Mouse (Mus musculus) midbrain, embryonic 16.5 days (tissue): Measurements from ENCODE around the gene Zfand3. TPM values are rescaled to one million over a fixed set of nuclear protein-coding genes. Genes with fewer than 3 reads are reported as not detected.

Experiments used
- ATAC-seq: fragments of 200-750 bp; cut with Nextera tagmentation; 2 replicates; pipeline ENCODE4 v1.8.0; 2017; ENCODE audit warnings: moderate TSS enrichment
- H3K27ac ChIP-seq: fragments of 300-500 bp; sonication (generic); 2 replicates; pipeline ENCODE4 v1.5.1; 2014; ENCODE audit warnings: mild to moderate bottlenecking, low read length, mixed read lengths
- H3K27me3 ChIP-seq: fragments of 300-500 bp; sonication (generic); 2 replicates; pipeline ENCODE4 v1.6.1; 2014; ENCODE audit warnings: low read depth, low read length, mixed read lengths; ENCODE audit not compliant: control insufficient read depth, insufficient read depth
- H3K36me3 ChIP-seq: fragments of 300-500 bp; sonication (generic); 2 replicates; pipeline ENCODE4 v1.6.1; 2014; ENCODE audit warnings: mild to moderate bottlenecking, low read length, moderate library complexity, mixed read lengths; ENCODE audit not compliant: control insufficient read depth, insufficient read depth
- H3K4me1 ChIP-seq: fragments of 300-500 bp; sonication (generic); 2 replicates; pipeline ENCODE4 v1.6.1; 2014; ENCODE audit warnings: mild to moderate bottlenecking, low read length, mixed read lengths; ENCODE audit not compliant: control insufficient read depth, insufficient read depth
- H3K4me2 ChIP-seq: fragments of 300-500 bp; sonication (generic); 2 replicates; pipeline ENCODE4 v1.6.1; 2014; ENCODE audit warnings: mild to moderate bottlenecking, low read length, mixed read lengths
- H3K4me3 ChIP-seq: fragments of 300-500 bp; sonication (generic); 2 replicates; pipeline ENCODE4 v1.5.1; 2014; ENCODE audit warnings: low read depth, mild to moderate bottlenecking, low read length, moderate library complexity, mixed read lengths
- H3K9ac ChIP-seq: fragments of 300-500 bp; sonication (generic); 2 replicates; pipeline ENCODE4 v1.6.1; 2014; ENCODE audit warnings: low read depth, low read length, mixed read lengths
- H3K9me3 ChIP-seq: fragments of 300-500 bp; sonication (generic); replicated peaks from 2 replicates; pipeline ENCODE4 v1.6.1; 2014; ENCODE audit warnings: mild to moderate bottlenecking, low read length, mixed read lengths; ENCODE audit not compliant: control insufficient read depth, poor library complexity, severe bottlenecking
- WGBS: fragments of 180-500 bp; shearing (Covaris S2); extraction: QIAGEN DNeasy Blood & Tissue Kit; methylation state at CpG from one replicate; pipeline ENCODE4 v1.1.7; 2014; 5-methylcytosine and 5-hydroxymethylcytosine counted together
- polyA plus RNA-seq: library from polyadenylated mRNA; unstranded; fragments of >200 nt; fragmentation: Nextera tagmentation; extraction: Ambion mirVana; gene quantifications from 2 replicates; pipeline ENCODE4 v1.2.1, GENCODE M21; 2015

Gene Zfand3
- polyA plus RNA-seq, 1 experiment from 2014 or later, result 48.7 TPM

- Histone ChIP-seq H3K4me2 (no peak overlapping the region), H3K4me1 (peaks cover 32% of the 10 kb centered on the region), H3K27me3 (no peaks in the 10 kb centered on the region), H3K4me3 (no peak overlapping the region), H3K9ac (no peak overlapping the region), H3K9me3 (no peaks in the 10 kb centered on the region), H3K36me3 (no peaks in the 10 kb centered on the region), H3K27ac (no peak overlapping the region)
- no peak for ATAC-seq
- 89% methylated on average over 7 of the region's 7 CpGs for WGBS
Observed at GRCm38 (mm10) chr17:30243540-30243939, 239.0 kb downstream of the Zfand3 start.

DNA sequence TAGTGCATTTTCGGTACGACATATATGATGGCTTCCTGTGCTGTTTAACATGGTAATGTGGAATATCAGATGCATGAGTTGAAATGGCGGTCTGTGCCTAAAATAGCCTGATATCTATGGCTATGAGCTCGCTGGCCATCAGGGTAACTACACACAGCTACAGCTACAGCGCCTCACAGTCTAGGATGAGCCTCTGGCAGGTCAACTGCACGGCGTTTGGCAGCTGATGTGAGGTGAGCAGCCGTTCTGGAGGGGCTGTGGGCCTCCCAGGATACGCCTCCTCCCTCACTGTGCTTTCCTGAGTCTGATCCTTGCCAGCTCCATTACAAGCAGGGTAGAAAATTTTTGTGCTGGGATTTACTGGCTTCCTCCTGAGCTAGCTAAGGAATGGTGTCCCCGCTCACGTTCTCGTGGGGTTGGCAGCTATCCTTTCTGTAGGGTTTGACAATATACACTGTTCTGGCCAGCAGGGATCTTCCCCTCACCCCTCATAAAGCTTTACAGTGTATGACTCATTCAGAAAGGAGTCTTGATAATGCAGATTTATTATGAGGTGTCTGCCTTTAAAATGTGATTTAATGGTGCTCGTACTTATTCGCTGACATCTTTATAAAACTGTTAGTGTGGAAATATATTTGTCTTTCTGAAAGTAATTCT is 240.2 kb downstream of the Zfand3 start:
- 51% methylated on average over 14 of the region's 14 CpGs for WGBS
- no peak overlapping the region for H3K4me2 ChIP-seq
- peaks cover 32% of the 10 kb centered on the region for H3K4me1 ChIP-seq
- no peaks in the 10 kb centered on the region for H3K36me3 ChIP-seq
- no peak; the same call in 1 of the 2 replicates for ATAC-seq
- H3K4me3 ChIP-seq, result no peak overlapping the region
- no peak overlapping the region for H3K9ac ChIP-seq
- no peaks in the 10 kb centered on the region for H3K9me3 ChIP-seq
- peak overlapping the region; percentile 5; the same call in 1 of the 2 replicates for H3K27ac ChIP-seq
- H3K27me3 ChIP-seq, result no peaks in the 10 kb centered on the region

GRCm38 (mm10) chr17:30245308-30245706 is 240.8 kb downstream of the Zfand3 start:
- no peak overlapping the region for H3K4me2 ChIP-seq
- peaks cover 36% of the 10 kb centered on the region for H3K4me1 ChIP-seq
- H3K9me3 ChIP-seq, result no peaks in the 10 kb centered on the region
- H3K36me3 ChIP-seq, result no peaks in the 10 kb centered on the region
- H3K27me3 ChIP-seq, result no peaks in the 10 kb centered on the region
- no peak overlapping the region for H3K27ac ChIP-seq
- 68% methylated on average over 10 of the region's 10 CpGs for WGBS
- H3K4me3 ChIP-seq, result no peak overlapping the region
- no peak overlapping the region for H3K9ac ChIP-seq
- ATAC-seq, result no peak

DNA sequence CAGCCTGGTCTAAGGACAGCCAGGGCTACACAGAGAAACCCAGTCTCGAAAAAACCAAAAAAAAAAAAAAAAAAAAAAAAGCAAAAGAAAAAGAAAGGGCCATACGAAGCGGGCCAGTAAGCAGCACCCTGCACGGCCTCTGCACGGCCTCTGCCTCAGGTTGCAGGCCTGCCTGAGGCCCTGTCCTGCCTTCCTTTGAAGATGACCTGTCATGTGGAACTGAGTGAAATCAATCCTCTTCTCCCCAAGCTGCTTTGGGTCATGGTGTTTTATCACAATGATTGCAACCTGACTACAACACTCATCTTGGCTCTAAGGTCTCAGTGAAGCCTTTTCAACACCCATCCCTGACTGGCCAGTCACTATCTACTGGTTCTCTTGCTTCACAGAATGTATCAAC is 248.5 kb downstream of the Zfand3 start:
- ATAC-seq, result no peak
- Histone ChIP-seq H3K4me2 (no peak overlapping the region), H3K27me3 (no peaks in the 10 kb centered on the region), H3K36me3 (no peaks in the 10 kb centered on the region), H3K4me3 (no peak overlapping the region), H3K4me1 (peaks cover 31% of the 10 kb centered on the region), H3K9me3 (no peaks in the 10 kb centered on the region), H3K27ac (no peak overlapping the region), H3K9ac (no peak overlapping the region)
- 44% methylated on average over 5 of the region's 5 CpGs for WGBS

GRCm38 (mm10) chr17:30253924-30254323 is 249.4 kb downstream of the Zfand3 start:
- Histone ChIP-seq H3K9ac (0 out of 2 replicates have a peak overlapping the region, but pooled peaks have one; percentile 20), H3K36me3 (no peaks in the 10 kb centered on the region), H3K27ac (no peak overlapping the region), H3K27me3 (no peaks in the 10 kb centered on the region), H3K4me1 (peaks cover 31% of the 10 kb centered on the region), H3K4me2 (no peak overlapping the region), H3K4me3 (no peak overlapping the region), H3K9me3 (no peaks in the 10 kb centered on the region)
- ATAC-seq, result peak; percentile 18; the same call in 1 of the 2 replicates
- WGBS, result 34% methylated on average over 7 of the region's 7 CpGs

- no peak overlapping the region for H3K9ac ChIP-seq
- H3K27ac ChIP-seq, result no peak overlapping the region
- ATAC-seq, result no peak
- H3K27me3 ChIP-seq, result no peaks in the 10 kb centered on the region
- WGBS, result 67% methylated on average over 8 of the region's 8 CpGs
- peaks cover 26% of the 10 kb centered on the region for H3K4me1 ChIP-seq
- H3K36me3 ChIP-seq, result no peaks in the 10 kb centered on the region
- no peaks in the 10 kb centered on the region for H3K9me3 ChIP-seq
- no peak overlapping the region for H3K4me2 ChIP-seq
- no peak overlapping the region for H3K4me3 ChIP-seq
Observed at GRCm38 (mm10) chr17:30255928-30256560, 251.5 kb downstream of the Zfand3 start.

- no peaks in the 10 kb centered on the region for H3K36me3 ChIP-seq
- 61% methylated on average over 4 of the region's 4 CpGs for WGBS
Observed at GRCm38 (mm10) chr17:30258480-30258879, 253.9 kb downstream of the Zfand3 start.

DNA sequence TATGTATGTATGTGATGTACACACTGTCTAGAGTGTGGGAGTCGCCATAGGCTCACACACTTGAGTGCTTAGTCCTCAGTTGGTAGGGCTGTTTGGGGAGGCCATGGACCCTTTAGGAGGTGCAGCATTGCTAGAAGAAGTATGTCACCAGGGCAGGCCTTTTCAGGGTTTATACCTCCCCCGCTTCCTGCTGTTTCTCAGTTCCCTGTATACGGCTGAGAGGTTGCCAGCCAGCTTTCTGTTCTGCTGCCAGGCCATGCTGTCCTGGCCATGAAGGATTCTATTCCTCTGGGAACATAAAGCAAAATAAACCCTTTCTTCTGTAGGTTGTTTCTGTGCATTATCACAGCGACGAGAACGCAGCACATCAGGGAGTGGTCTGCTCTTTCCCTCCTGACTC is 255.4 kb downstream of the Zfand3 start:
- Histone ChIP-seq H3K4me1 (peaks cover 22% of the 10 kb centered on the region), H3K9me3 (no peaks in the 10 kb centered on the region)

More at GRCm38 (mm10) chr17:30258480-30258879, 253.9 kb downstream of the Zfand3 start:
- ATAC-seq, result no peak
- no peaks in the 10 kb centered on the region for H3K9me3 ChIP-seq
- no peak overlapping the region for H3K4me2 ChIP-seq
- H3K27me3 ChIP-seq, result no peaks in the 10 kb centered on the region
- H3K4me3 ChIP-seq, result no peak overlapping the region
- no peak overlapping the region for H3K27ac ChIP-seq
- peaks cover 30% of the 10 kb centered on the region for H3K4me1 ChIP-seq
- H3K9ac ChIP-seq, result no peak overlapping the region

More for the DNA sequence above, 255.4 kb downstream of the Zfand3 start:
- Histone ChIP-seq H3K27me3 (no peaks in the 10 kb centered on the region), H3K4me2 (no peak overlapping the region), H3K9ac (no peak overlapping the region), H3K36me3 (no peaks in the 10 kb centered on the region), H3K4me3 (no peak overlapping the region), H3K27ac (no peak overlapping the region)
- no peak for ATAC-seq
- 65% methylated on average over 6 of the region's 6 CpGs for WGBS
